Mouse (Mus musculus) heart, adult 2 months (tissue): ENCODE measurements around the gene Coro1a.

ENCODE experiments used
- CTCF ChIP-seq: fragments of 200-600 bp; IDR thresholded peaks from 2 replicates; pipeline ENCODE4 v1.8.1; 2022; ENCODE audit warnings: antibody characterized with exemption, mild to moderate bottlenecking, moderate library complexity
- EP300 ChIP-seq: fragments of 200-500 bp; IDR thresholded peaks from 2 replicates; pipeline ENCODE4 v1.6.1; 2011; ENCODE audit warnings: low read depth, low read length, control low read depth; ENCODE audit not compliant: insufficient read depth
- POLR2A ChIP-seq: fragments of 200-500 bp; IDR thresholded peaks from 2 replicates; pipeline ENCODE4 v1.6.1; 2011; ENCODE audit warnings: mild to moderate bottlenecking, low read depth, low read length, control low read depth; ENCODE audit not compliant: insufficient read depth

GRCm38 (mm10) chr7:126746066-126746465, 38.5 kb upstream of the Coro1a start:
- TF ChIP-seq POLR2A, result no peak
- TF ChIP-seq CTCF, result no peak
- no peak for TF ChIP-seq EP300
